Mouse (Mus musculus) embryonic fibroblast, embryonic 13.5 days (primary cell): ENCODE results near the gene 4930402F06Rik.

Source experiments
- CTCF ChIP-seq: IDR thresholded peaks from 2 replicates; pipeline ENCODE4 v1.5.1; 2011; ENCODE audit warnings: mild to moderate bottlenecking, control low read depth, low read length, moderate library complexity, borderline replicate concordance; ENCODE audit not compliant: insufficient read depth
- POLR2A ChIP-seq: IDR thresholded peaks from 2 replicates; pipeline ENCODE4 v1.6.1; 2011; ENCODE audit warnings: low read depth, mild to moderate bottlenecking, control low read depth, low read length, moderate library complexity

DNA sequence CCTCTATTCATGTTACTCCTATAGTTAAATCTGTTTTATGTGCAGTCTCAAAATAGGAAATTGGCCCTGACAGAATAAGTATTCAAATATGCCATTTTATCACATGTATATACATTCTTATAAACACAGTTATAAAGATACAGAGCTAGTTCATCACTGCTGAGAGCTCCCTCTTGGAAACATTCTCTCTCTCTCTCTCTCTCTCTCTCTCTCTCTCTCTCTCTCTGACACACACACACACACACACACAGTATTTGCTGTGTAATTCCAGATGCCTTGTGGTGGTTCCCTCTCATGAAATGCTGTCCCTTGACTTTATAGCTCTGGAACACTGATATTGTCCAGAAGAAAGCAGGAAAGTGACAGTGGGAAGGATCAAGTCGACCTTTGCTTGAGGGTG is 58.9 kb downstream of the 4930402F06Rik start:
- TF ChIP-seq CTCF (no peak), POLR2A (no peak)
